Comparison of ENCODE assay signal across 8 mouse cellular contexts in genomic region chr7:16890536-16890935, GRCm38 (mm10). TPM values are rescaled to one million over a fixed set of nuclear protein-coding genes. Genes with fewer than 3 reads are reported as not detected.
DNase-seq lines count a peak whose midpoint lies in the region; ATAC-seq and TF ChIP-seq lines count a peak whose summit lies in the region.

No protein-coding gene starts in this region.

- H3K4me1 ChIP-seq in midbrain, embryonic 10.5 days: peaks cover 52% of the 10 kb centered on the region
- peaks cover 46% of the 10 kb centered on the region for H3K4me1 ChIP-seq in midbrain, embryonic 13.5 days (replicated peaks)
- H3K4me1 ChIP-seq in heart, embryonic 13.5 days: peaks cover 54% of the 10 kb centered on the region
- H3K4me1 ChIP-seq in small intestine, adult 2 months (ENCODE audit: control insufficient read depth, insufficient read depth, insufficient read length, low read length): peaks cover 3% of the 10 kb centered on the region; the same call in 1 of the 2 replicates

- WGBS in midbrain, embryonic 10.5 days: 50% methylated on average over 6 of the region's 6 CpGs
- WGBS in midbrain, embryonic 13.5 days: 47% methylated on average over 6 of the region's 6 CpGs
- 21% methylated on average over 6 of the region's 6 CpGs for WGBS in heart, embryonic 13.5 days
- 36% methylated on average over 6 of the region's 6 CpGs for WGBS in small intestine, adult 2 months

- no peak overlapping the region for H3K4me2 ChIP-seq in midbrain, embryonic 13.5 days (replicated peaks)
- peak overlapping the region; percentile 72 for H3K4me2 ChIP-seq in heart, embryonic 13.5 days

- intact Hi-C loops in left cerebral cortex, postnatal 36 days (cut with DNase I): loop anchor here (2.0 kb wide), 1 partner anchor 16 kb away; the partner anchor contains the start of gene Dact3

- H3K9me3 ChIP-seq in midbrain, embryonic 10.5 days (replicated peaks): peaks cover 18% of the 10 kb centered on the region
- H3K9me3 ChIP-seq in midbrain, embryonic 13.5 days: 0 out of 2 replicates have a peak, but pooled peaks cover under 1% of the 10 kb centered on the region
- H3K9me3 ChIP-seq in heart, embryonic 13.5 days: peaks cover 10% of the 10 kb centered on the region

- no peak overlapping the region for H3K9ac ChIP-seq in midbrain, embryonic 13.5 days (replicated peaks)
- peak overlapping the region; percentile 69 for H3K9ac ChIP-seq in heart, embryonic 13.5 days

- peaks cover 88% of the 10 kb centered on the region for H3K27me3 ChIP-seq in midbrain, embryonic 10.5 days (ENCODE audit: low read depth, poor library complexity, severe bottlenecking)
- peaks cover 69% of the 10 kb centered on the region for H3K27me3 ChIP-seq in midbrain, embryonic 13.5 days
- peaks cover 45% of the 10 kb centered on the region for H3K27me3 ChIP-seq in heart, embryonic 13.5 days (replicated peaks)
- peaks cover 17% of the 10 kb centered on the region for H3K27me3 ChIP-seq in small intestine, adult 2 months (ENCODE audit: control insufficient read depth, insufficient read depth, low read length)

- ATAC-seq in midbrain, embryonic 13.5 days: no peak
- no peak for ATAC-seq in heart, embryonic 13.5 days (ENCODE audit: extremely low read depth, insufficient number of reproducible peaks, low FRiP score, low TSS enrichment)
- no peak for ATAC-seq in megakaryocyte, adult 5-6 weeks (ENCODE audit: poor library complexity, severe bottlenecking)

- no peak for TF ChIP-seq POLR2A in small intestine, adult 2 months (IDR thresholded peaks at IDR 0.05; ENCODE audit: low read depth, low read length)

- peak overlapping the region; percentile 43; the same call in 1 of the 2 replicates for H3K4me3 ChIP-seq in midbrain, embryonic 10.5 days
- no peak overlapping the region for H3K4me3 ChIP-seq in midbrain, embryonic 13.5 days (replicated peaks)
- H3K4me3 ChIP-seq in heart, embryonic 13.5 days: peak overlapping the region; percentile 43
- H3K4me3 ChIP-seq in small intestine, adult 2 months (ENCODE audit: low read depth, low read length): peak overlapping the region; percentile 15; the same call in 1 of the 2 replicates

- peak overlapping the region; percentile 34; the same call in 1 of the 2 replicates for H3K27ac ChIP-seq in midbrain, embryonic 10.5 days (replicated peaks)
- H3K27ac ChIP-seq in midbrain, embryonic 13.5 days: no peak overlapping the region
- peak overlapping the region; percentile 93 for H3K27ac ChIP-seq in heart, embryonic 13.5 days (replicated peaks)
- H3K27ac ChIP-seq in small intestine, adult 2 months (ENCODE audit: insufficient read depth, low read depth, low read length): peak overlapping the region; percentile 36

- no peak for TF ChIP-seq CTCF in small intestine, adult 2 months (IDR thresholded peaks at IDR 0.05; ENCODE audit: extremely low read depth, insufficient read length, insufficient replicate concordance, low read depth, low read length)

- DNase-seq in midbrain, embryonic 10.5 days (ENCODE audit: low spot score): no peak
- peak; percentile 48 for DNase-seq in kidney, postnatal 14 days
- DNase-seq in ovary, postnatal 14 days (ENCODE audit: low spot score): no peak
- DNase-seq in left cerebral cortex, postnatal 36 days (ENCODE audit: low spot score in 2 of 2): no peak

- peaks cover 21% of the 10 kb centered on the region for H3K36me3 ChIP-seq in midbrain, embryonic 10.5 days
- peaks cover 21% of the 10 kb centered on the region for H3K36me3 ChIP-seq in midbrain, embryonic 13.5 days
- H3K36me3 ChIP-seq in heart, embryonic 13.5 days: peaks cover 43% of the 10 kb centered on the region
- 0 out of 2 replicates have a peak, but pooled peaks cover 3% of the 10 kb centered on the region for H3K36me3 ChIP-seq in small intestine, adult 2 months (ENCODE audit: control insufficient read depth, insufficient read depth, low read length)

RNA-seq across cellular contexts. Expression of gene Gng8, which starts 1.1 kb away (rescaled TPM):
- polyA plus RNA-seq in midbrain, embryonic 10.5 days (2016; fragmentation: Nextera tagmentation; extraction: Ambion mirVana): 5.4 and 8.5 TPM in 2 replicates
- 23.4 and 30.8 TPM in 2 replicates for polyA plus RNA-seq in midbrain, embryonic 13.5 days (2015; fragmentation: Nextera tagmentation; extraction: Ambion mirVana)
- polyA plus RNA-seq in heart, embryonic 13.5 days (2015; fragmentation: Nextera tagmentation; extraction: Ambion mirVana): 4.5 and 4.9 TPM in 2 replicates
- polyA plus RNA-seq in small intestine, adult 2 months (2012; rRNA removed): 2.1 and 2.2 TPM in 2 replicates
- total RNA-seq in left cerebral cortex, postnatal 36 days (2021): 1 to 10 TPM; 2.8 to 4.0 TPM
- not detected in 2 replicates for total RNA-seq in megakaryocyte, adult 5-6 weeks (2015)
- 0.48 TPM in 1 of 2 replicates, not detected in the other for total RNA-seq in megakaryocyte, adult 5-6 weeks (2017)

RNA-seq across cellular contexts. Expression of gene Dact3, which starts 15.4 kb away (rescaled TPM):
- 1.9 and 2.2 TPM in 2 replicates for polyA plus RNA-seq in midbrain, embryonic 10.5 days (2016; fragmentation: Nextera tagmentation; extraction: Ambion mirVana)
- 2.8 and 2.9 TPM in 2 replicates for polyA plus RNA-seq in midbrain, embryonic 13.5 days (2015; fragmentation: Nextera tagmentation; extraction: Ambion mirVana)
- polyA plus RNA-seq in heart, embryonic 13.5 days (2015; fragmentation: Nextera tagmentation; extraction: Ambion mirVana): 4.6 and 4.7 TPM in 2 replicates
- 21.6 and 24.2 TPM in 2 replicates for polyA plus RNA-seq in small intestine, adult 2 months (2012; rRNA removed)
- total RNA-seq in left cerebral cortex, postnatal 36 days (2021): 100 to 1,000 TPM; 179 to 210 TPM
- total RNA-seq in megakaryocyte, adult 5-6 weeks (2015): 0.09 and 0.23 TPM in 2 replicates
- 0.15 and 0.16 TPM in 2 replicates for total RNA-seq in megakaryocyte, adult 5-6 weeks (2017)

RNA-seq across cellular contexts. Expression of gene Ptgir, which starts 15.8 kb away (rescaled TPM):
- polyA plus RNA-seq in midbrain, embryonic 10.5 days (2016; fragmentation: Nextera tagmentation; extraction: Ambion mirVana): 0.17 and 0.56 TPM in 2 replicates
- 0.41 and 0.54 TPM in 2 replicates for polyA plus RNA-seq in midbrain, embryonic 13.5 days (2015; fragmentation: Nextera tagmentation; extraction: Ambion mirVana)
- 0.32 and 0.59 TPM in 2 replicates for polyA plus RNA-seq in heart, embryonic 13.5 days (2015; fragmentation: Nextera tagmentation; extraction: Ambion mirVana)
- 1.2 and 1.7 TPM in 2 replicates for polyA plus RNA-seq in small intestine, adult 2 months (2012; rRNA removed)
- under 1 TPM in 1 of 2 experiments, not detected in 1; 0.10 TPM for total RNA-seq in left cerebral cortex, postnatal 36 days (2021)
- total RNA-seq in megakaryocyte, adult 5-6 weeks (2015): 16.0 and 18.1 TPM in 2 replicates
- 14.5 and 16.6 TPM in 2 replicates for total RNA-seq in megakaryocyte, adult 5-6 weeks (2017)

RNA-seq across cellular contexts. Expression of gene Calm3, which starts 33.4 kb away (rescaled TPM):
- 174 and 180 TPM in 2 replicates for polyA plus RNA-seq in midbrain, embryonic 10.5 days (2016; fragmentation: Nextera tagmentation; extraction: Ambion mirVana)
- 297 and 325 TPM in 2 replicates for polyA plus RNA-seq in midbrain, embryonic 13.5 days (2015; fragmentation: Nextera tagmentation; extraction: Ambion mirVana)
- 85.5 and 101 TPM in 2 replicates for polyA plus RNA-seq in heart, embryonic 13.5 days (2015; fragmentation: Nextera tagmentation; extraction: Ambion mirVana)
- 147 and 452 TPM in 2 replicates for polyA plus RNA-seq in small intestine, adult 2 months (2012; rRNA removed)
- 1,000 to 10,000 TPM; 1,705 to 2,029 TPM for total RNA-seq in left cerebral cortex, postnatal 36 days (2021)
- total RNA-seq in megakaryocyte, adult 5-6 weeks (2015): 113 and 140 TPM in 2 replicates
- 322 and 392 TPM in 2 replicates for total RNA-seq in megakaryocyte, adult 5-6 weeks (2017)

RNA-seq across cellular contexts. Expression of gene Prkd2, which starts 47.8 kb away (rescaled TPM):
- polyA plus RNA-seq in midbrain, embryonic 10.5 days (2016; fragmentation: Nextera tagmentation; extraction: Ambion mirVana): 11.1 and 11.8 TPM in 2 replicates
- 6.4 and 6.6 TPM in 2 replicates for polyA plus RNA-seq in midbrain, embryonic 13.5 days (2015; fragmentation: Nextera tagmentation; extraction: Ambion mirVana)
- polyA plus RNA-seq in heart, embryonic 13.5 days (2015; fragmentation: Nextera tagmentation; extraction: Ambion mirVana): 9.6 and 11.1 TPM in 2 replicates
- 22.9 and 44.0 TPM in 2 replicates for polyA plus RNA-seq in small intestine, adult 2 months (2012; rRNA removed)
- 1 to 10 TPM; 3.1 to 7.1 TPM for total RNA-seq in left cerebral cortex, postnatal 36 days (2021)
- 8.8 and 14.0 TPM in 2 replicates for total RNA-seq in megakaryocyte, adult 5-6 weeks (2015)
- 9.4 and 10.1 TPM in 2 replicates for total RNA-seq in megakaryocyte, adult 5-6 weeks (2017)
